Mouse (Mus musculus): ENCODE measurements around the gene Slc25a3. TPM values are rescaled to one million over a fixed set of nuclear protein-coding genes. Genes with fewer than 3 reads are reported as not detected.

The Slc25a3 gene
- total and polyA plus RNA-seq, 3 experiments = 310 to 508 (median 407) TPM

DNA sequence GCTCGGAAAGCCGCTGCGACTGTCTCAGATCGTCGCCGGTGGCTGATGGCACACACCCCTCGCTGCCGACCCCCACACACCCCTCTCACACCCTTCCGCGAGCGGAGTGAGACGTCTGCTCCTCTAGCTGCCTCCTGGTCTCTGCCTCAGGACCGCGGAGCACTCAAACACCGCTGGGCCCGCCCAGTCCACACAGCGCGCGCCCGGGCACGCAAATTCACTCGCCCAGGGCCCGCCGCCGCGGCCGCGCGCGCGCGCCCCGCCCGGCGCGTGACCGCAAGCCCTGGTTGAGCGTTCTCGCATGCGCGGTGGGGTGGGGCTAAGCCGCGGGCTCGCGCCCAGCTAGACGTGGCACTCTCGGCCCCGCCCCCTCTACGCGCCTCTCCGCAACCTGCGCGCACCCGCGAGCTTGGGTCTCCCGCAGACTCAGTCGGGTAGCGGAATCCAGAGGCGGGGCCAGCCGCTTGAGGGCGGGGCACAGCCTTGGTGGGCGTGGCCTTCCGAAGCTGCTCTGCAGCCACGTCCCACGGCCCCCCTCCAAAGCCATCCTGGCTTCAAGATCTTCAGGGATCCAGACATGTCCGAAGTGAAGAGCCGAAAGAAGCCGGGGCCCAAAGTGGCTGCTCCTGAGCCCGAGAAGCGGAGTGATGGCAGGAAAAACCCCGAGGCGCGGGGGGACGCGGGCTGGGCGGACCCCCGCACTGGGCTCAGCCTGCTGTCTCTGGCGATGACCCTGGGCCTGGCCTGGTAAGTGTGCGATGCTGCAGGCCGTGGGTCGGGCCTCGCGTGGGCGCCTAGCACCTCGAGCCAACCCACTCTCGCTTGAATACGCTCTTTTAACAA is 41.1 kb downstream of the Slc25a3 start, which contains the start of the genes Apaf1 and Ikbip:
Gene Apaf1 (minus strand): TSS at position 221 of the 843 bp plus-strand sequence.
Gene Ikbip (plus strand): TSS at position 391 of the 843 bp plus-strand sequence.
- DNase-seq (ENCODE audit: low spot score) = peak; percentile 86
- no peak for TF ChIP-seq CTCF (IDR thresholded peaks at IDR 0.05; ENCODE audit: low read depth, low read length)
- TF ChIP-seq TAL1 (conservative IDR thresholded peaks at IDR 0.05; ENCODE audit: low read depth, low read length) = no peak
- TF ChIP-seq POLR2AphosphoS5 (IDR thresholded peaks at IDR 0.05; ENCODE audit: insufficient replicate concordance, low read depth, low read length) = no peak
- TF ChIP-seq GATA2 (IDR thresholded peaks at IDR 0.05; ENCODE audit: borderline replicate concordance, low read depth, low read length) = no peak
- TF ChIP-seq GATA1 (IDR thresholded peaks at IDR 0.05; ENCODE audit: borderline replicate concordance, low read length) = no peak
- peak within 1 kb of the TSS; percentile 98 for H3K4me3 ChIP-seq (ENCODE audit: low read depth, low read length)
- ATAC-seq (ENCODE audit: extremely low read depth, insufficient number of reproducible peaks, low FRiP score, poor library complexity, severe bottlenecking) = peak; percentile 87
- H3K27me3 ChIP-seq (ENCODE audit: insufficient read depth, low read length) = no peaks in the 10 kb centered on the region
- peaks cover 13% of the 10 kb centered on the region for H3K36me3 ChIP-seq (replicated peaks)
- H3K9me3 ChIP-seq (replicated peaks) = no peaks in the 10 kb centered on the region
- peaks cover 10% of the 10 kb centered on the region for H3K4me1 ChIP-seq (ENCODE audit: insufficient read depth, low read depth, low read length)

DNA sequence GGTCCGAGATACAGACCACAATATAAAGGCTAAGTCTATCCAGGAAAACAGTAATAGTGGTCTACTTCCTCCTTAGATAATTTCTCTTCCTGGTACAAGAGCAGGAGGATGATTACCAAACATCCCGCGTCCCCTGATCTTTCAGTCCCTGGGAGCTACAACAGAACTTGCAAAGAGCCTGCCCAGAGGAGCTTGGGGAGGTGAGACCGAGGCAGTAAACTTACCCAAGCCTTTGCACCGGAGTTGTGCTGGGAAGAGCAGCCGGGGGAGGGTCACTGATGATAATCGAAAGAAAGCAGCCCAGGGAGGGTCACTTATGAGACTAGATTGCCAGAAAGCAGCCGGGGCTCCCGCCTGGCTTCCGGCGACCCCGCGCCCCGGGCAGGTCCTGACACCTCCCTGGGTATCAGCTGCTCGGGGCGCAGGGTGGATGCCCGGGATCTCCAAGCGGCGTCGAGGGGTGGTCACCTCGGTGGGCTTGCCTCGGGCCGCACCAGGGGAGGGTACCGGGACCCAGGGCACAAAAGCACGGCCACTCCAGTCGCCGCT is 41.8 kb downstream of the Slc25a3 start:
- TF ChIP-seq GATA1 (IDR thresholded peaks at IDR 0.05; ENCODE audit: borderline replicate concordance, low read length) = no peak
- no peak for TF ChIP-seq CTCF (IDR thresholded peaks at IDR 0.05; ENCODE audit: low read depth, low read length)
- TF ChIP-seq GATA2 (IDR thresholded peaks at IDR 0.05; ENCODE audit: borderline replicate concordance, low read depth, low read length) = no peak
- TF ChIP-seq TAL1 (conservative IDR thresholded peaks at IDR 0.05; ENCODE audit: low read depth, low read length) = no peak
- no peak for TF ChIP-seq POLR2AphosphoS5 (IDR thresholded peaks at IDR 0.05; ENCODE audit: insufficient replicate concordance, low read depth, low read length)
- no peaks in the 10 kb centered on the region for H3K9me3 ChIP-seq (replicated peaks)
- peaks cover 20% of the 10 kb centered on the region for H3K36me3 ChIP-seq (replicated peaks)
- DNase-seq (ENCODE audit: low spot score) (peak; percentile 28), ATAC-seq (ENCODE audit: extremely low read depth, insufficient number of reproducible peaks, low FRiP score, poor library complexity, severe bottlenecking) (peak; percentile 36; the same call in 1 of the 2 replicates)
- no peaks in the 10 kb centered on the region for H3K27me3 ChIP-seq (ENCODE audit: insufficient read depth, low read length)
- peak overlapping the region; percentile 98 for H3K4me3 ChIP-seq (ENCODE audit: low read depth, low read length)
- peaks cover 10% of the 10 kb centered on the region for H3K4me1 ChIP-seq (ENCODE audit: insufficient read depth, low read depth, low read length)

DNA sequence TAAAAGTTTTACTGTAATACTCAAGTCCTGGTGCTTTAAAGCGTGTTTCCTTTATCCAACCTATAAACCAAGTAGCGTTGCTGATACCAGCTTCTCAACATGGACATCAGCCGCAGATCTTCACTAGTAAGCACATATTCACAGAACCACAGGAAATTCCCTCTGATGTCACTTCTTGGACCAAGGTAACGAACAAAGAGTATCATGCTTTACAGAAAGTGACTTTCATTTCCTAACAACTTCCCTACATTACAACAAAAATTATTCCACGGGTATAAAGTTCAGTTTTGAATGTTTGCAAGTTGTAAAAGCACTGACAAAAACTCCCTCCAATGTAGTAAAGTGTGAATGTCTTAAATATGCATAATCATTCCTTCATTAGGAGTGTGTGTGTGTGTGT is 43.3 kb downstream of the Slc25a3 start:
- TF ChIP-seq POLR2AphosphoS5 (IDR thresholded peaks at IDR 0.05; ENCODE audit: insufficient replicate concordance, low read depth, low read length) = no peak
- TF ChIP-seq TAL1 (conservative IDR thresholded peaks at IDR 0.05; ENCODE audit: low read depth, low read length) = no peak
- no peak for TF ChIP-seq GATA1 (IDR thresholded peaks at IDR 0.05; ENCODE audit: borderline replicate concordance, low read length)
- TF ChIP-seq CTCF (IDR thresholded peaks at IDR 0.05; ENCODE audit: low read depth, low read length) = no peak
- TF ChIP-seq GATA2 (IDR thresholded peaks at IDR 0.05; ENCODE audit: borderline replicate concordance, low read depth, low read length) = no peak
- Histone ChIP-seq H3K4me1 (ENCODE audit: insufficient read depth, low read depth, low read length) (peaks cover 10% of the 10 kb centered on the region), H3K9me3 (replicated peaks) (no peaks in the 10 kb centered on the region), H3K36me3 (replicated peaks) (peaks cover 35% of the 10 kb centered on the region), H3K4me3 (ENCODE audit: low read depth, low read length) (no peak overlapping the region), H3K27me3 (ENCODE audit: insufficient read depth, low read length) (no peaks in the 10 kb centered on the region)
- DNase-seq (ENCODE audit: low spot score) (no peak), ATAC-seq (ENCODE audit: extremely low read depth, insufficient number of reproducible peaks, low FRiP score, poor library complexity, severe bottlenecking) (no peak)

DNA sequence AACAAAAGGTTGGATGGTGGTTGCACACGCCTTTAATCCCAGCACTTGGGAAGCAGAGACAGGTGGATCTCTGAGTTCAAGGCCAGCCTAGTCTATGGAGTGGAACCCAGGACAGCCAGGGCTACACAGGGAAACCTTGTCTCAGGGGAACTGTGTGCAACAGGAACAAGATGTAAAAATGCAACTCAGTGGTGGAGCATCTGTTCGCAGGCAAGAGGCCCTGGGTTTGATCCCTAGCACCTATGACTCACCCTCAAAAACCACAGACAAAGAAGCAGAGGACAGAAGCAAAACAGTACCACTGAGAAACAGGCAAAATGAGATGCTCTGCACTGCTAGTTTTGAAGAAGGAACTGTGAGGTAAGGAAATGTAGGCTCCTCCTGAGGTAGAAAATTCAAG is 47.2 kb downstream of the Slc25a3 start:
- Histone ChIP-seq H3K9me3 (replicated peaks) (no peaks in the 10 kb centered on the region), H3K36me3 (replicated peaks) (peaks cover 61% of the 10 kb centered on the region), H3K4me1 (ENCODE audit: insufficient read depth, low read depth, low read length) (peaks cover 3% of the 10 kb centered on the region; the same call in 1 of the 2 replicates), H3K27me3 (ENCODE audit: insufficient read depth, low read length) (no peaks in the 10 kb centered on the region), H3K4me3 (ENCODE audit: low read depth, low read length) (no peak overlapping the region)
- TF ChIP-seq GATA2 (IDR thresholded peaks at IDR 0.05; ENCODE audit: borderline replicate concordance, low read depth, low read length) = no peak
- no peak for TF ChIP-seq CTCF (IDR thresholded peaks at IDR 0.05; ENCODE audit: low read depth, low read length)
- no peak for TF ChIP-seq TAL1 (conservative IDR thresholded peaks at IDR 0.05; ENCODE audit: low read depth, low read length)
- TF ChIP-seq POLR2AphosphoS5 (IDR thresholded peaks at IDR 0.05; ENCODE audit: insufficient replicate concordance, low read depth, low read length) = no peak
- no peak for TF ChIP-seq GATA1 (IDR thresholded peaks at IDR 0.05; ENCODE audit: borderline replicate concordance, low read length)
- ATAC-seq (ENCODE audit: extremely low read depth, insufficient number of reproducible peaks, low FRiP score, poor library complexity, severe bottlenecking) = no peak
- no peak for DNase-seq (ENCODE audit: low spot score)

DNA sequence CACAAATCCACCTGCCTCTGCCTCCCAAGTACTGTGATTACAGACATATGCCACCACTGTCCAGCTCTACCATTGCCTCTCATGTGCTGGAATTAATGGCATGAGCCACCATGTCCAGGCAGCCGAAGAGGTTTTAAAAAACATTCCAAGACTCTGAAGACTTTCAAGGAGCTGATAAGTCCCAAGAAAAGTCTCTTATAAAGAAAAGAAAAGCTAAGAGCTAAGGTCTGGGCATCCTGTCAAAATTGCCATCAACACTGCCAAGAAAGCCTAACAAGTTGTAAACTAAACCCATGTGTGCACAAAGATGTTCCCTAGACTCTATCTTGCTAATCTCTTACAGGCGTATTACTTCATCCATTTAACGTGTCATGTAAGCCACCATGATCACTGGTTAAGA is 50.5 kb downstream of the Slc25a3 start:
- Histone ChIP-seq H3K9me3 (replicated peaks) (no peaks in the 10 kb centered on the region), H3K27me3 (ENCODE audit: insufficient read depth, low read length) (no peaks in the 10 kb centered on the region), H3K4me1 (ENCODE audit: insufficient read depth, low read depth, low read length) (no peaks in the 10 kb centered on the region), H3K36me3 (replicated peaks) (peaks cover 69% of the 10 kb centered on the region), H3K4me3 (ENCODE audit: low read depth, low read length) (no peak overlapping the region)
- TF ChIP-seq CTCF (IDR thresholded peaks at IDR 0.05; ENCODE audit: low read depth, low read length) = no peak
- no peak for TF ChIP-seq TAL1 (conservative IDR thresholded peaks at IDR 0.05; ENCODE audit: low read depth, low read length)
- TF ChIP-seq POLR2AphosphoS5 (IDR thresholded peaks at IDR 0.05; ENCODE audit: insufficient replicate concordance, low read depth, low read length) = no peak
- no peak for TF ChIP-seq GATA2 (IDR thresholded peaks at IDR 0.05; ENCODE audit: borderline replicate concordance, low read depth, low read length)
- TF ChIP-seq GATA1 (IDR thresholded peaks at IDR 0.05; ENCODE audit: borderline replicate concordance, low read length) = no peak
- ATAC-seq (ENCODE audit: extremely low read depth, insufficient number of reproducible peaks, low FRiP score, poor library complexity, severe bottlenecking) = no peak
- no peak for DNase-seq (ENCODE audit: low spot score)

DNA sequence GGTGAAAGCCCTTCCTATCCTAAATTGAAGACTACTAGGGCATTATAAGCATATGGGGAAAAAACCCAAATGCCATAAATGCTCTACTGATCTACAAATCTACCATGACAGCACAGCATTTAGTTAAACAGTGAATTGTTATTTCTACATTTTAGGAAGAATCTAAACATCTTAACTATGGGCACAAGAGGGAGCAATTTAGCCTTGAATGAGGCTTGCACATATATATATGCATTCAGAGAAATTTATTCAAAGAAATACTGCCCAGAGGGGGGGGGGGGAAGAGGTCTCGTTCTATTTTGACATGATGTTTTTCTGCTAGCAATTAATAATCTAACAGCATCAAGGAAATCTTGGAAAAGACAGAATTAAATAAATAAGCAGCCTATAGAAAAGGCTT is 52.1 kb downstream of the Slc25a3 start:
- no peak for DNase-seq (ENCODE audit: low spot score)
- Histone ChIP-seq H3K4me3 (ENCODE audit: low read depth, low read length) (no peak overlapping the region), H3K27me3 (ENCODE audit: insufficient read depth, low read length) (no peaks in the 10 kb centered on the region), H3K36me3 (replicated peaks) (peaks cover 70% of the 10 kb centered on the region), H3K4me1 (ENCODE audit: insufficient read depth, low read depth, low read length) (no peaks in the 10 kb centered on the region), H3K9me3 (replicated peaks) (no peaks in the 10 kb centered on the region)
- no peak; the same call in 1 of the 2 replicates for ATAC-seq (ENCODE audit: extremely low read depth, insufficient number of reproducible peaks, low FRiP score, poor library complexity, severe bottlenecking)
- TF ChIP-seq TAL1 (conservative IDR thresholded peaks at IDR 0.05; ENCODE audit: low read depth, low read length) (no peak), GATA2 (IDR thresholded peaks at IDR 0.05; ENCODE audit: borderline replicate concordance, low read depth, low read length) (no peak), GATA1 (IDR thresholded peaks at IDR 0.05; ENCODE audit: borderline replicate concordance, low read length) (no peak), CTCF (IDR thresholded peaks at IDR 0.05; ENCODE audit: low read depth, low read length) (no peak), POLR2AphosphoS5 (IDR thresholded peaks at IDR 0.05; ENCODE audit: insufficient replicate concordance, low read depth, low read length) (no peak)

Other genes starting within 250 kb of the Slc25a3 start
- gene Apaf1, start 41.3 kb downstream of the Slc25a3 start, total RNA-seq (2014; fragmentation: Nextera tagmentation) = 39.3 and 42.7 TPM in 2 replicates
- gene Apaf1, start 41.3 kb downstream of the Slc25a3 start, total RNA-seq (2017) = 40.6 and 42.8 TPM in 2 replicates
- 17.4 and 19.0 TPM in 2 replicates for gene Apaf1, start 41.3 kb downstream of the Slc25a3 start, polyA plus RNA-seq (2012)
- gene Ikbip, start 41.1 kb downstream of the Slc25a3 start, total RNA-seq (2014; fragmentation: Nextera tagmentation) = 6.4 and 8.6 TPM in 2 replicates
- gene Ikbip, start 41.1 kb downstream of the Slc25a3 start, total RNA-seq (2017) = 8.7 and 10.4 TPM in 2 replicates
- gene Ikbip, start 41.1 kb downstream of the Slc25a3 start, polyA plus RNA-seq (2012) = 1.4 TPM in 2 replicates
- gene Tmpo, start 57.3 kb upstream of the Slc25a3 start, total RNA-seq (2014; fragmentation: Nextera tagmentation) = 263 and 390 TPM in 2 replicates
- gene Tmpo, start 57.3 kb upstream of the Slc25a3 start, total RNA-seq (2017) = 492 and 529 TPM in 2 replicates
- gene Tmpo, start 57.3 kb upstream of the Slc25a3 start, polyA plus RNA-seq (2012) = 247 and 276 TPM in 2 replicates

Data from G1E (cell line).